Mouse (Mus musculus): ENCODE results near the gene Mgat4d. TPM values are rescaled to one million over a fixed set of nuclear protein-coding genes. Genes with fewer than 3 reads are reported as not detected.

Gene Mgat4d
- polyA plus RNA-seq, 2 experiments: not detected

DNA sequence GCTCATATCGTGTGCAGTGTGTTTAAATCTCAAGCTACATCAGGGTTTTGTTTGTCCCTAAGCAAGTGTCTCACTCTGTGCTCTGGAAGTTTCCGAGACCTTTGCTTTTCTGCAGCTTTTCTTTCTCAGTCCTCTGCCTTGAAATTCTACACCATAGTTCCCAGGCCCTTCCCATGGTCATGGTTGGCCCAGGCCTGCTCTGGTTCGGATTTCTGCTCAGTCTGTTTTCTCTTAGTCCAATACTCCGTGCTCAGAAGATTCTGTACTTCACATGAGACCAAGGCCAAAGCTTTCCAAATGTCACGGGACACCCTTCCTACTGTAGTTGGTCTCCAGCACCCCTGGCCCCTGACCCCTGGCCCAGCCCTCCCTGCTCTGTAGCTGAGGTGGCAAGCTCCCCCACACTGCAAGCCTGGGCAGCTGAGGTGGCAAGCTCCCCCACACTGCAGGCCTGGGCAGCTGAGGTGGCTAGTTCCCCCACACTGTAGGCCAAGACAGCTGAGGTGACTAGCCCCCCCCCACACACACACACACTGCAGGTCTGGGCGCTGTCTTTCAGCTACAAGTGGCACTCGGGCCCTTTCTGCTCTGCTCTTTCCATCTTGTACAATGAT is 15.0 kb downstream of the Mgat4d start:
- Histone ChIP-seq H3K27ac (replicated peaks; ENCODE audit: low read depth, low read length) (no peak overlapping the region), H3K4me2 (replicated peaks; ENCODE audit: low read depth, low read length, severe bottlenecking) (no peak overlapping the region), H3K36me3 (ENCODE audit: control insufficient read depth, insufficient read depth, low read length) (no peaks in the 10 kb centered on the region), H3K4me3 (replicated peaks; ENCODE audit: low read length) (no peak overlapping the region), H3K9me3 (ENCODE audit: control insufficient read depth, low read length) (no peaks in the 10 kb centered on the region), H3K4me1 (ENCODE audit: control insufficient read depth, insufficient read depth, low read length) (0 out of 2 replicates have a peak, but pooled peaks cover 3% of the 10 kb centered on the region), H3K9ac (ENCODE audit: low read depth, low read length, severe bottlenecking) (peak overlapping the region; percentile 3; the same call in 1 of the 2 replicates), H3K27me3 (ENCODE audit: control insufficient read depth, insufficient read depth, low read length) (no peaks in the 10 kb centered on the region)
- 45% methylated on average over 7 of the region's 7 CpGs for WGBS
- TF ChIP-seq POLR2A (IDR thresholded peaks at IDR 0.05; ENCODE audit: borderline replicate concordance, extremely low read depth, insufficient read depth, insufficient read length): no peak
- DNase-seq (ENCODE audit: low spot score): no peak
- ATAC-seq (ENCODE audit: low FRiP score, low read depth): no peak

DNA sequence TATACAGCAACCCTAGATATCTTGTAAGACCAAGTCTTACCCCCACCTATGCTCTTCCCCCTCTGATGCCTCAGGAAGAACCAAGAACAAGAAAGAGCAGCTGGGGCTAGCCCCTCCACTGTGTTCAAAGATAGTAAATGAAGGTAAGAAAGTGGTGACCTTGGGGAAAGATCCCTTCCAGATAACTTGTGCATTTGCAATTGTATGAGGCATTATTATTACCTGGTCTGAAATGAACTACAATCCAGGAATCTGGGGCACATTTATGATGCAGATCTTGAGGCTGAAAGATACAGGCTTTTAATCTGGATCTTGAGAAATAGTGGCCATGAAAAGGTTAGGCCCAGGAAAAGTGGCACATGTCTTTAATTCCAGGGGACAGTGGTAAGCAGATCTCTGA is 29.0 kb downstream of the Mgat4d start:
- ATAC-seq (ENCODE audit: low FRiP score, low read depth): no peak
- no peak for TF ChIP-seq POLR2A (IDR thresholded peaks at IDR 0.05; ENCODE audit: borderline replicate concordance, extremely low read depth, insufficient read depth, insufficient read length)
- no peaks in the 10 kb centered on the region for H3K36me3 ChIP-seq (ENCODE audit: control insufficient read depth, insufficient read depth, low read length)
- H3K9me3 ChIP-seq (ENCODE audit: control insufficient read depth, low read length): no peaks in the 10 kb centered on the region
- H3K9ac ChIP-seq (ENCODE audit: low read depth, low read length, severe bottlenecking): no peak overlapping the region
- no peaks in the 10 kb centered on the region for H3K27me3 ChIP-seq (ENCODE audit: control insufficient read depth, insufficient read depth, low read length)
- no peak overlapping the region for H3K4me2 ChIP-seq (replicated peaks; ENCODE audit: low read depth, low read length, severe bottlenecking)
- no peak for DNase-seq (ENCODE audit: low spot score)
- H3K4me1 ChIP-seq (ENCODE audit: control insufficient read depth, insufficient read depth, low read length): no peaks in the 10 kb centered on the region
- H3K27ac ChIP-seq (replicated peaks; ENCODE audit: low read depth, low read length): no peak overlapping the region
- no peak overlapping the region for H3K4me3 ChIP-seq (replicated peaks; ENCODE audit: low read length)

DNA sequence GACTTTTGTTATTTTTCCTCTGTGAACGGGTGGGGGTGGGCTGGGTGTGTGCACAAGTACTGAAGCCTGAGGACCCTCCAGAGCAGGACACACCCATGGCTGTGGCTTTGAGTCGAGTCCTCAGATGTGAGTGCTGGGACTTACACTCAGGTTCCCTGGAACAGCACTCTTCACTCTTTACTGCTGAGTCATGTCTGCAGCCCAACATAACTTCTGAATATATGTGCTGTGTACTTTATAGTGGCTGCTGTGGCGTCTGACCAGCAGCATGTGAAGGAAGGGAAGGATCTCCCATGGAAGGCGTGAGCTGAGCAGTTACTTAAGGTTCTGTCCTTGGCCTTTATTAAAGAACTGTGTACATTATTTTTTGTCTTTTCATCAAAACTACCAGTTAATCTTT is 31.9 kb downstream of the Mgat4d start:
- no peak overlapping the region for H3K4me3 ChIP-seq (replicated peaks; ENCODE audit: low read length)
- no peak overlapping the region for H3K9ac ChIP-seq (ENCODE audit: low read depth, low read length, severe bottlenecking)
- no peaks in the 10 kb centered on the region for H3K27me3 ChIP-seq (ENCODE audit: control insufficient read depth, insufficient read depth, low read length)
- TF ChIP-seq POLR2A (IDR thresholded peaks at IDR 0.05; ENCODE audit: borderline replicate concordance, extremely low read depth, insufficient read depth, insufficient read length): no peak
- ATAC-seq (ENCODE audit: low FRiP score, low read depth) (no peak), DNase-seq (ENCODE audit: low spot score) (no peak)
- no peaks in the 10 kb centered on the region for H3K36me3 ChIP-seq (ENCODE audit: control insufficient read depth, insufficient read depth, low read length)
- no peak overlapping the region for H3K27ac ChIP-seq (replicated peaks; ENCODE audit: low read depth, low read length)
- no peaks in the 10 kb centered on the region for H3K9me3 ChIP-seq (ENCODE audit: control insufficient read depth, low read length)
- H3K4me1 ChIP-seq (ENCODE audit: control insufficient read depth, insufficient read depth, low read length): no peaks in the 10 kb centered on the region
- H3K4me2 ChIP-seq (replicated peaks; ENCODE audit: low read depth, low read length, severe bottlenecking): no peak overlapping the region
- WGBS: 50% methylated on average over 4 of the region's 4 CpGs

DNA sequence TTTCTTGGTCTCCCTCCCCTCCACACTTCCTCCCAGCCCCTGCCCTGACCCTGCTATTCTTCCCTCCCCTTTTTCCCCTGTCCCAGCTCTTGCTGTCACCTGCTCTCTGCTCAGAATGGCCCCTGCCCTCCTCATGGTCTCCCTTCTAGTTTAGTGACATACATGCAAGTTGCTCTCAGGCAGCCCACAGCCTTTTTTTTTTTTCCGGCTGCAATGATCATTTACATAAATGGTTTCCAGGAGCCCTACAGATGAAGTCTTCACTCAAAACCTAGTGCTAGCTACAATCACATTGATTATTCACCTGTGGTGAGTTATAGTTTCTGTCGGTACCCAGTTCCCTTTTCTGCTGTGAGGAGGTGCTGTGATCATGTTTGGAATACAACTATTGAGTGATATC is 32.7 kb downstream of the Mgat4d start:
- H3K4me1 ChIP-seq (ENCODE audit: control insufficient read depth, insufficient read depth, low read length): no peaks in the 10 kb centered on the region
- no peak overlapping the region for H3K4me2 ChIP-seq (replicated peaks; ENCODE audit: low read depth, low read length, severe bottlenecking)
- DNase-seq (ENCODE audit: low spot score): no peak
- TF ChIP-seq POLR2A (IDR thresholded peaks at IDR 0.05; ENCODE audit: borderline replicate concordance, extremely low read depth, insufficient read depth, insufficient read length): no peak
- no peaks in the 10 kb centered on the region for H3K27me3 ChIP-seq (ENCODE audit: control insufficient read depth, insufficient read depth, low read length)
- WGBS: 79% methylated on average over 2 of the region's 2 CpGs
- H3K36me3 ChIP-seq (ENCODE audit: control insufficient read depth, insufficient read depth, low read length): no peaks in the 10 kb centered on the region
- no peaks in the 10 kb centered on the region for H3K9me3 ChIP-seq (ENCODE audit: control insufficient read depth, low read length)
- H3K9ac ChIP-seq (ENCODE audit: low read depth, low read length, severe bottlenecking): no peak overlapping the region
- no peak overlapping the region for H3K27ac ChIP-seq (replicated peaks; ENCODE audit: low read depth, low read length)
- ATAC-seq (ENCODE audit: low FRiP score, low read depth): no peak
- no peak overlapping the region for H3K4me3 ChIP-seq (replicated peaks; ENCODE audit: low read length)

DNA sequence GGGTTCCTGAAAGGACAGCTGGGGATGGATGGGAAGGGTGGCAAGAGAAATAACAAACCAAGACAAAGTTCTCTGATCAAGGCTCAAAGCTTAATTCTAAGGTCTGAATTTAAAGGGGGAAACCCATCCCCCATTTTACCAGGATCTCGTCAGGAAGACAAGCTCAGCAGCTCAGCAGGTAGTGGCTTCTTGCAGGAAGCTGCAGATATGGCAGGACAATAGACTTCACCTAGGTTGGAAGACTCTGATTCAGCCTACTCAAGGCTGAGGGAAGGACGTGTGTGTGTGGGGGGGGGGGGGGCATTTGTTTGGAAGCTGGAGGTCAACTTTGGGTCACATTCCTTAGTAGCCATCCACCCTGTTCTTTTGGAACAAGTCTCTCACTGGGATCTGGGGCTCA is 34.6 kb downstream of the Mgat4d start:
- Histone ChIP-seq H3K27me3 (ENCODE audit: control insufficient read depth, insufficient read depth, low read length) (no peaks in the 10 kb centered on the region), H3K4me3 (replicated peaks; ENCODE audit: low read length) (no peak overlapping the region), H3K9ac (ENCODE audit: low read depth, low read length, severe bottlenecking) (no peak overlapping the region), H3K36me3 (ENCODE audit: control insufficient read depth, insufficient read depth, low read length) (no peaks in the 10 kb centered on the region), H3K9me3 (ENCODE audit: control insufficient read depth, low read length) (no peaks in the 10 kb centered on the region), H3K4me2 (replicated peaks; ENCODE audit: low read depth, low read length, severe bottlenecking) (no peak overlapping the region), H3K27ac (replicated peaks; ENCODE audit: low read depth, low read length) (no peak overlapping the region), H3K4me1 (ENCODE audit: control insufficient read depth, insufficient read depth, low read length) (no peaks in the 10 kb centered on the region)
- no peak for TF ChIP-seq POLR2A (IDR thresholded peaks at IDR 0.05; ENCODE audit: borderline replicate concordance, extremely low read depth, insufficient read depth, insufficient read length)
- WGBS: 17% methylated on average over 2 of the region's 2 CpGs
- no peak for DNase-seq (ENCODE audit: low spot score)
- ATAC-seq (ENCODE audit: low FRiP score, low read depth): no peak

Measured in limb, embryonic 14.5 days (tissue).